Mouse (Mus musculus) liver (tissue): Measurements from ENCODE around the gene Pde4a.
A peak's percentile ranks its signal among the peaks of the same experiment; 100 is the strongest.

ENCODE experiments used
- DNase-seq: peaks from one replicate; pipeline ENCODE4 v3.0.0-alpha.2; 2020; ENCODE audit warnings: mixed read lengths

Gene Pde4a

DNA sequence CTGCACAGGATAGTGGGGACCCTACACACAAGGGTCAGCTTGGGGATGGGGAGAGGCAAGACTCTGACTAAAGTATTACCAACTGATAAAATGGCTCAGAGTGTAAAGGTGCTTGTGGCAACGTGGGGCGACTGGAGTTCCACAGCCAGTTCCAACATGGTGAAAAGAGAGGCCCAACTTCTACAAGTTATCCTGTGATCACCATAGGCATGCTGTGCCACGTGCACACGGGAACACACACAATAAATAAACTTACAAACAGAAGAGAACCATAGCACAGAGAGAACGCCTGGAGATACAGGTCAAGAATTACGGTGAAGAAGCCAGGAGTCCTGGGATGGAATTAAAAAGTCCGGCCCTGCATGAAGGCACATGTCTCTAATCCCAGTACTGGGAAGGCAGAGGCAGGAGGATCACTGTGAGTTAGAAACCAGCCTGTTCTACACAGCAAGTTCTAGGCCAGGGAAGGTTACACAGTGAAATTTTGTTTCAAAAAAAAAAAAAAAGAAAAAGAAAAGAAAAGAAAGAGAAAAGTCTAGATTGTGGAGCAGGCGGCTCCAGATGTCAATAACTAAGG, 16.3 kb upstream of the Pde4a start:
- DNase-seq: no peak

DNA sequence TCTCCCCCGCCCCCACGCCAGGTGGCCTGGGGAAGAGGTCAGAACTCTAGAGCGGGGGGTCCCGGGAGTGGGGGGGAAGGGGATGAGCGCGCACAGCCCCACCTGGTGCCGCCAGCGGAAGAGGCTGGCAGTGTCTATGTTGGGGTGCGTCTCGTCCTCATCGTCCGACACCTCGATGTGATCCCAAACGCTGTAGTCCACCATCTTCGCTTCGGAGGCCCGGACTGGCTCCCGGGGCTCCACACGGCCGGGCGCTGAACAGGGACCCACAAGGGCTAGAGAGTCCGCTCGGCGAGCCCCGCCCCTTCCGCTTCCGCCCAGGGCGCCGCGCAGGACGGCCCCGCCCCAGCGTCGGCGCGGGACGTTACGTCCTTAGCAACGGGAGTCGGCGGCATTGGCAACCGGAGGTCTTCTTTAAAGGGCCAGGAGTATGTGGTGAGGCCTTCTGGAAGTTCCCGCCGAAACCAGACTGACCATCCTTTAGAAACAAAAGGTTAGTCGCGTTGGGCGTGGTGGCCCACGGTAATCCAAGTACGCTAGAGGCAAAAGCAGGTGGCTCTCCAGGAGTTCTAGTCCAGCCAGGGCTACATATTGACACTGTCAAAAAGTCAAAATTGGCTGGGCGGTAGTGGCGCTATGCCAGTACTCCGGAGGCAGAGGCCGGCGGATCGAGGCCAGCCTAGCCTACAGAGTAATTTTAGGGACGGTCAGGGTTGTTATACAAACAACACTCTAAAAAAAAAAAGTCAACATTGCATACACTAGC, 15.7 kb upstream of the Pde4a start, which contains the start of gene Cdc37:
Gene Cdc37 (minus strand): TSS at position 329 of the 766 bp plus-strand sequence.
- peak; percentile 92 for DNase-seq

DNA sequence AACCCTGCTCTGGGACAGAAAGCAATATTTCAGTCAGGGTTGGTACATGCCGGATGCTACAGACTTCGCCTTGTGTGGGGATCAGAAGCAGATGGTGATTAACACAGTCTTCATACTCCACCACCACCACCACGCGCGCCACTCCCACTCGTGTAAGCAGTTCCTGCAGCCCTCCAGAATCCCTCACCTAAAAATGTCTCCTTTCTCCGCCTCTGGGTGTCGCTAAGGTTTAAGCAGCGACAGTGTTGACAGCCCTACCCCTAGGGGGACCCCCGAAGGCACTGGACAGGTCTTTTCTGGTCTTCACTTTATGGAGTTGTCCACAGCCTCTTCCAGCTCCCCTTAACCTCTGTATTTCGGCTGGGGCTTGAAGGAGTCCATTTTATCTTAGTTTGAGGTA, 12.8 kb upstream of the Pde4a start:
- DNase-seq: peak; percentile 58

DNA sequence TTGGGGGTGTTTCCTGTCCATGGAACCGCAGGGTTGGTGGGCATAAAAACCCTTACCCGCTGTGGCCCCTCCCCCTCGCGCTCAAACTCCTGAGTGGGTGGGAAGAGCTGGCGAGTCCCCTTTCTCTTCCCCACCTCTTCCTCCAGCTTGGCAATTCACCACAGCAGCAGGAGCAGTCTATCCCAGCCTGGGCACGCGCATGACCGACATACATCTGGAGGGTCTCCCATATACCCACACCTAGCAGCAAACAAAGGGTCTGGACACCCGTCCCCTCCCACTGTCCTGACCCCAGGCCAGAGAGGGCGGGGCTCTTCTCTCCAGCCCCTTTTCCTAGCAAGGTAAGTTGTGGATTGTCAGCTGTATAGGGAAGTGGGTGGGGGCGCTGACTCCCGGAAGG, 12.2 kb upstream of the Pde4a start:
- DNase-seq: no peak

DNA sequence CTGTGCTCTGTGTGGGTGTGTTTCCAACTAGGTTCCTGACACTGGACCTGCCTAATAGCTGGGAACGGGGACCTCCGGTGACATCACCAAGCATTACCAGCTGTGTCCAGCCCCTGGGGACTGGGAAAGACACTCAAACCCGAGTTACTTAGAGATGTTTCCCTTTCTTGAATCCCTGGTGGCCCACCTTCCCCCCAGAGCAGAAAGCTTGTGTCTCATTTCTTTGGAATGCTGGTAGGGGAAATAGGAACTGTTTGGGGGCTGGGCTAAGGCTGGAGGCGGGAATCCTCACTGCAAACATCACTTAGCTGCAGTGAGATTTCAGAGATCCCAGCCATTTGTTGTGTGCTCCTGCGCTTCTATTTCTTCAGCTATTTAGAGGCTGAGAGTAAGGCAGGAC, 11.7 kb upstream of the Pde4a start:
- no peak for DNase-seq

DNA sequence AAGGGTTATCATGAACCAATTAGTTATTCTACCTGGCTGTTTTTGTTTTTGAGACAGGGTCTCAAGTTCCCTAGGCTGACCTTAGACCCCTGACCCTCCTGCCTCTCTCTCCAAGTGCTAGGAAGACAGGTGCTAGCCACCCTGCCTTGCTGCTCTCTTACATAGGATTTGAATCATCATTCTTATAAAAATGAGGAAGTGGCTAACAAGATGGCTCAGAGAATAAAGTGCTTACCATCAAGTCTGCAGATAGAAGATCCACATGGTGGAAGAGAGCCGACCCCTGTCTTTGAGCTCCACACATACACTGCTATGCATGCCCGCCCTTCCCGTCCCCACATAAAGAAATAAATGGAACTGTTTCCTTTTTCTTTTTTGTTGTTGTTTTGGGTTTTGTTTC, 10.7 kb upstream of the Pde4a start:
- no peak for DNase-seq

DNA sequence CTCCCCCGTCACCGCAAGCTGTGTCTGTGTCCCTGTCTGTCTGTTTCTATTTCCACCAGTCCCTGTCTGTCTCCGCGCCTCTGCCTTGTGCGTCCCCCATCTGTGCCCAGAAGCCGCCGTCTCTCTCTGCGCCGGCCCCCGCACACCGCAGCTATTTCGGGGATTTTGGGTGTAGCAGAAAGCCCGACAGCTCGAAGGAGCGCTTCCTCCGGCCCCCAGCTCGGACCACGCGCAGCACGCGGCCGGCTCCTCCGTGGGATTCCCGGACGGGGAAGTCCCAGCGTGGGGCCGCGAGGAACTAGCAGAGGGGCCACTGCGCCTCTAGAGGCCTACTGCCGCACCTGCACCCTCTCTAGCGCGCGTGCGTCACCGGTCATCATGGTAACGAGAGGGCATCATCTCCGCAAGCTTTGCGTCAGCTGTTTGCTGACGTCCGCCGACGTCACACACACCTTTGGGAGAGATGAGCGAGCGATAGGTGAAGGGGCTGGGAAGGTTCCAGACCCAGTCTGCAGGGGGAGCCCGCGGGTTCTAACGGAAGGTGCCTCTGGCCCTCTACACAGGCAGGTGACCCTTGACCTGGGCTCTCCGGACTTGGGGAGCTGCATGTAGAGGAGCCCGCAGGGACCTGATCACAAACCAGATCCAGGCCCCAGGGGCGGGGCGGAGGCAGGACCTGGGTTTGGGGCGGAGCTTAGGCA, 4.2 kb upstream of the Pde4a start:
- DNase-seq: peak; percentile 84

DNA sequence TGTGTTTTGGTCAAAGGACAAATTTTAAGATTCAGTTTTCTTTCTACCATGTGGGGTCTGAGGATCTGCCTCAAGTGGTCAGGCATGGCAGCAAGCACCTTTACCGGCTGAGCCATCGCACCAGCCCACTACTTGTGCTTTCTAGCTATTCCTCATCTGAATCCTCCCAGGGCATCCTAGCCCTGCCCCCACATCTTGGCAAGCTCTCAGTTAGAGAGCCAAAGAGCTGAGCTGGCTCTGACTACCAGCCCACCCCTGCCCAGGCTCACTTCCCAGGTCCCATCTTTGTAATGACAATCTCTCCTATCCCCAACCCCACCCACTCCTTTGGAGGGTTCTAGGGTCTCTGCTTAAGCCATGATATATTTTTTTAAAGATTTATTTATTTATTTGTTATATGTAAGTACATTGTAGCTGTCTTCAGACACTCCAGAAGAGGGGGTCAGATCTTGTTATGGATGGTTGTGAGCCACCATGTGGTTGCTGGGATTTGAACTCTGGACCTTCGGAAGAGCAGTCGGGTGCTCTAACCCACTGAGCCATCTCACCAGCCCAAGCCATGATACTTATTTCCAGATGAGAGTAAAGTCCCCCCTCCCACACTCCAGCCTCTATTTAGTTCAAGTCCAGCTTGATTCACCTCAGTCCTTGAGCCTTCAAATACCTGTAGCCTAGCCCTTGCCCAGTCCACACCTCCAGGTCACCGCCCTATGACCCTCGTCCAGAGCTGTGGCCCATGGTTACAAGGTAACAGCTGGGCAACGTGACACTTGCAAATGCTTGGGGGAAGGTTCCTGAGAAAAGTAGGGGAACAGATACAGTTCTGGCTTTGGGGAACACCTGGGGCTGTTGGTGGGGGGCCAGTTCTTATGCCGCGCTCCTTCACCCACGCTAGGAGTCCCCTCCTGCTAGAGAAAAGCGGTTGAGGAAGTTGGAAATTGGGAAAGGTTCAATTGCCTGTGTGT, 2.1 kb upstream of the Pde4a start:
- no peak for DNase-seq

DNA sequence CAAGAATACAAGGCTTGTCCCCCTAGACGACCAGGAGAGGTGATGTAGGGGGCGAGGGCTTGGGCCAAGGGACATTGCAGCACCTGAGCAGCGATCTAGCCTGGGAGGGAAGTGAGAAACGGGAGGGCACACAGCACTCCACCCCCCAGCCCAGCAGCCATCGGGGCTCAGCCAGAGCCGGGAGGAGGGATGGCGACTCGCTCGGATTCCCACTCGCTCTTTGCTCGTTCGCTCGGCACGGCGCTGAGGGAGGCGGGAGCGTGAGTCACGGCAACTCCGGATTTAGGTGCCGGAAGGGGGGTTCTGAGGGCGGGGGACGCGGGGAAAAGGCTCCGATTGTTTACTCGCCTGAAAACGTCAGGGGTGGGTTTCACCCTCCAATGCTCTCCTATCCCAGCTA, 1.4 kb upstream of the Pde4a start:
- DNase-seq: no peak

DNA sequence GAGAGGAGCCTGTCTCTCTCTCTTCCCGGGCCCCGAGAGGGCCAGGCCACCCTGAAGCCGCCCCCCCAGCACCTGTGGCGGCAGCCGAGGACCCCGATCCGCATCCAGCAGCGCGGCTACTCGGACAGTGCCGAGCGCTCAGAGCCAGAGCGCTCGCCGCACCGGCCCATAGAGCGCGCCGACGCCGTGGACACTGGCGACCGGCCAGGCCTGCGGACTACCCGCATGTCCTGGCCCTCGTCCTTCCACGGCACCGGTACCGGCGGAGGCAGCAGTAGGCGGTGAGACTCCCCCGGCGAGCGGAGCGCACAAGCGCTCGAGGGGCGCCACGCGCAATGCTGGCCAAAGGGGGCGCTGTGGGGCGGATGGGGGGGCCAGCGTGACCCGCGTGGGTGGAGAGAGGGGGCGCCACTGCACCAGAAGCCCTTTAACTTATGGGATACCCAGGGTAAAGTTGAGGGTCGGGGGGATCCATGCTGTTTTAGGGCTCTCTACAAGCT, 488 bp downstream of the Pde4a start:
- DNase-seq: peak; percentile 49

DNA sequence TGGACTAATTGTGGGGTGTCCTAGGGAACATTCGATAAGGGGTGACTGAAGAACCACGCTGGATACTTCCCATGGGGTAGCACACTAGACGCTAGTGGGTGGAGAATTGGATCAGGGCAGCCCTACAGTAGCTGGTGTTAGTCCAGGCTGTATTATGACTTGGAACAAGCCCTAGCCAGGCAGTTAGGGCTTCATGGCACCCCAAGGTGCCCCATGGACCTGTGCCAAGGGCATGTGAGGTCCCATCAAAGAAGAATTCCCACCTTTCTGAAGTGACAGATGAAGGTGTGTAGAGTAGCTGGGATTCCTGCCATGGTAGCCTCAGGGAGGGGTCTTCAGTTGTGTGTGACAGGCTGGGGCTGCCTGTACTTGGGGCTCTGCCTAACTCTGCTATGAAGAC, 1.0 kb downstream of the Pde4a start:
- no peak for DNase-seq

DNA sequence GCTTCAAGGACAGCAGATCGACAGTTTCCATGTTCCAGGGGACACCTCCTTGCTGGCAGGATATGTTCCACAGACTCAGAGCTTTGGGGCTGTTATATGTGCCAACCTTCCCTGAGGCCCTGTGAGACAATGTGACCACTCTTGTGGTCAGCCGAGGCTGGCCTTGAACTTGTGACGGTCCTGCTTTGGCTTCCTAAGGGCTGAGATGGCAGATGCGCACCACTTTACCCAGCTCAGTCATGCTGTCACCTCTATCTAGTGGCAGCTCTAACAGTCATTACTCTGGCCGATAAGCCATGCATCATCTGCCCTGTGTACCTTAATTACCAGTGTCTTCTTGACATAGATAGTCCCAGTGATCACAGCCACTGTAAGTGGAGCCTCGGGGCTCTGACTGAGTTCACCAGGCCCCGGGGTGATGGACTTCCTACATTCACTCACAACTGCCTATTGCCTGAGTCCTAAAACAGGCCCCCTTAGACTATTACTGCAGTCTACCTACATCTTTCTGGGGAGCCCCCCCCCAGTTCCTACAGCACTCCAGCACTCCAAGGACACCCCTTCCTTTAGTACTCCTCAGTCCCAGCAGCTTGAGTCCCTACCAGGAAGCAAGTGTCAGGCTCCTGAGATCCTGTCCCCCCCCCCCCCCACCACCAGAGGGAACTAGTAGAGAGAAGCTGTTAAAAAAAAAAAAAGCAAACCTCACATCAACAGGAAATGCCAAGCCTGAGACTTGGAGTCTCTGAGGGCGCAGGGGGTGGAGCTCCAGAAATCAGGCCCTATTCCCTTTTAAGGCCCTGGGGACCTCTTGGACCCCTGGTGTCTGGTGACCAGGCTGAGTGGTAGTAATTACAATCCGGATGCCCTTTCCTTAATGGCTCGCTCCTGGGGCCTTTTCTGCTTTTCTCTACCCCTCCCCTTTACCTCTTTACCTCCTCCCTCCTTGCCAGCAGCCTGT, 1.9 kb downstream of the Pde4a start:
- peak; percentile 49 for DNase-seq

DNA sequence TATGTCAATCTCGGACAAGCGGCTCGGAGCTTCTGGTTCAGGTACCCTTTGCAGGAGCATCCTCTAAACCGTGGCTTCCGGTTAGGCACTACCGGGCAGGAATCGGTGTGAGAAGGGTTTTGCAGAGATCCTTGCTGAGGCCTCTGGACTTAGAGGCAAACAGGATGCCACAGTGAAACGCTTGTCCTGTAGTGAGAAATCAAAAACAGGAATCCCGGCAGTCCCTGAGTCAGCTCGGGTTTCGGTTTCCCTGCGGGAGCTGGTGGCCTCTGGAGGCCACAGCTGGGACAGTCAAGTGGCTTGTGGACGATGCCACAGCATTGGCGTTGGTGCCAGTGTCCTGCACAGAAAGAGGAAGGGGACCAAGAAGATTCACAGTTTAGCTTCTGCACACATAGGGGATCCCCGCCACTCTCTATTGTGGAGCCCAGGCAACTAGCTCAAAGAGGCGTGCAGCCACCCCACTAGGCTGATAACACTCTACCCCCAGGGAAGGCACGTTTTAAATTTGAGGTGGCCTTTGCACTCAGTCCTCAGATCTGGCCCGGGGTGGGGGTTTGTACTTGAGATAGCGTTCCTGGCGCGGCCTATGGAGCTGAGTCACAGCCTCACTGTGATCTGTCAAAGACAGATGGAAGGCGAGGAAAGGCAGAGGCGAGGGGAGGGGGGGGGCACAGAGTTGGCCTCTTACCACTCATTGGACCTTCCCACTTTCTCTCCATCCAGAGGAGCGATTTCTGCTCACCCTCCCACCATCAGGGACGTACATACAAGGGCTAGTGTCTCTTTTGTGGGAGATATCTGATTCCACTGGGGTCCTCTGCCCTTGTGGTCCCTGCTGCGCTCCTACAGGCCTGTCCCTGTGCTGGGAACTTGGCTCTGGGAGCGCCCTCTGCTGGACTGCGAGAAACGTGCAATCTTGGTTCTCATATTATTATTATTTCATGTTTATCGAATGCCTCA, 2.9 kb downstream of the Pde4a start:
- peak; percentile 88 for DNase-seq

DNA sequence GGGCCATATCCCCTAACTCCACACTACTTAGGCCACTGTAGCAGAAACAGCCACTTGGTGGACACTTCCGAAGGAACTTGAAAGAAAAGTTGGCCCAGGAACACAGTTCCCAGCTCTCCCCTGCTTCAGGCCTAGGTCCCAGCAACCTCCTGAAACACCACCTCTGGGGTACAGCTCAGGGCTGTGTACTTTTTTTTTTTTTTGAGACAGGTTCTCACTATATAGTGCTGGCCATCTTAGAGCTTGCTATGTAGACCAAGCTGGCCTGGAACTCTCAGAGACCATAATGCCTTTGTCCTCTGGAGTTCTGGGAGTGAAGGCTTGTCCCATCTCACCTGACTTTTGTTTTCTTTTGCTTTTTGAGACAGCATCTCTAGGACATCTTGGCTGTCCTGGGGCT, 3.6 kb downstream of the Pde4a start:
- DNase-seq: no peak

DNA sequence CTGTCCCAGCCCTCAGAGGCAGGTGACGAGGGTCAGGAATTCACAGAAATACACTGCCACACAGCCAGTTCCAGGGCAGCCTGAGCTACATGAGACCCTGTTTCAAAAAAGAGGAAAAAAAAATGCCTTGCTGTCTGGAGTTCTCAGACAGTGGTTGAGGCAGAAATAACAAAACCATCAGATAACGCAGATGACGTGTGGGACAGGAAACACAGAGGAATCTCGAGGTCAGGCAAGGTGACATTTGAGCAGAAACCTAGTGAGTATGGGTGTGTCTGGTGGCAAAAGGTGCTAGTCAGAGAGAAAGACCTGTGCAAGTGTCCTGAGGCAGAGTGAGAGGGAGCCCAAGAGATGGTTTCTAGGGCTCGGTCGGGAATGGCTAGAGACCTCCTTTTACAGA, 6.8 kb downstream of the Pde4a start:
- no peak for DNase-seq

DNA sequence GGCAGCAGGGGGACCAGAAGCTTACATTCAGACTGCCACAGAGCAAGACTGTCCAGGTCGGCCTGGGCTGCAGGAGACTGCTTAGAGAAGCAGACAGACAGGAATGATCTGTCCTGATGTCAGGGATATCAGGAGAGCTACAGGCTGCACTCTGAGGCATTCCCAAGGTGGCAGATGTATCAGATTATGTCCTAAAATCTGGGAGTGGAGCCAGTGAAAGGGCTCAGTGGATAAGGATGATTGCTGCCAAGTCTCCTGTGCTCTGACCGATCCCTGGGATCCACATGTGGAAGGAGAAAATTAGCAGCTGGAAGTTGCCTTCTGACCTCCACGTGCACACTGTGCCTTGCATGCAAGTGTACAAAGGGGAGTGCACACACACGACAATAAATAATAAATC, 14.9 kb downstream of the Pde4a start:
- no peak for DNase-seq

DNA sequence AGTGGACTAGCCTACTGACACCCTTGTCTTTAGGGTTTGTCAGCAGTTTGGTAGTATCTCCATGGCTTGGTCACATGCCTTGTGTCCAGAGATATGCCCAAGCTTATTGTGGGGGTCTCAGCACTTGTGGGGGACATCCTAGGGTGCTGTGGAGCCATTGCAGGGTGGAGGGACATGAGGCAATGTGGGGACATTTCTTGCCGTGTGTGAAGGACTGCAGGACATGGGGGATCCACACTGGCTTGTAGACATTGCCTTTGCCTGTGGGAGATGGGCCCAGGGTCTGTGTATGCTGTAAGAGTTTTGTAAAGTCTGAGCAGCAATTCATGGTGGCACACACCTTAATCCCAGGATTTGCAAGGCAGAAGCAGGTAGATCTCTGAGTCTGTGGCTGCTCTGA, 15.3 kb downstream of the Pde4a start:
- no peak for DNase-seq

DNA sequence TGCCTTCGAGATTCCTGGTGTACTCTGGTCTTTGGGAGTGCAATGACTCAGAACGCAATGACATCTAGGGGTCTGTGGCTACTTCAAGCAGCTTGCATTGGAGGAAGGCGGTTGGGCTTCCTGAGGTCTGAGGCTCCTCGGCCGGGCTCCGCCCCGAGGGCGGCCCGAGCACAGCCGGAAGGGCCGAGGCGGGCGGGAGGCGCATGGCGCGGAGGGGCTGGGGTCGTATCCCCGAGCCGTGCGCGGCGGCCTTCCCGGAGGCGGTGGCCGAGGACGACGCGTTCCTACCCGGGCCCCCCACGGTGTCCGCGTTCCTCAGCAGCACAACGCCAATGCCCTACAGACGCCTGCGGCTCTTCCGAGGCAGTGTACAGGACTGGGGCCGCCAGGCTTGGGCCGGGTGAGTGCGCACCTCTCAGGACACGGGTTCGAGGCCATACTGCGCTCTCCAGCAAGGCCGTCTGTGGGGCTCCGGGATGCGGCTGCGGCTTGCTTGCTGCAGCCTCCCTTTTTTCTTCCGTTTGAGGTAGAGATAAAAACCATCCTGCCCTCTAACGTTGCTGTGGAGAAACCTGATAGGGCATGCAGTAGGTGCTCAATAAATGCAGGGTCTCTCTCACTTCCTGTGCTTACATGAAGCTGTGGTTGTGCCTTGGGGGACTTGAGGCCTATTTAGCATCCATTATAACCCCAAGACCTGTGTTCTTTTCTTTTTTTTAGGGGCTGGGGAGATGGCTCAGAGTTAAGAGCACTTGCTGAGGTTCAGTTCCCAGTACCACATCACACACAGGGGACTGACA, 16.1 kb downstream of the Pde4a start:
- DNase-seq: peak; percentile 43

DNA sequence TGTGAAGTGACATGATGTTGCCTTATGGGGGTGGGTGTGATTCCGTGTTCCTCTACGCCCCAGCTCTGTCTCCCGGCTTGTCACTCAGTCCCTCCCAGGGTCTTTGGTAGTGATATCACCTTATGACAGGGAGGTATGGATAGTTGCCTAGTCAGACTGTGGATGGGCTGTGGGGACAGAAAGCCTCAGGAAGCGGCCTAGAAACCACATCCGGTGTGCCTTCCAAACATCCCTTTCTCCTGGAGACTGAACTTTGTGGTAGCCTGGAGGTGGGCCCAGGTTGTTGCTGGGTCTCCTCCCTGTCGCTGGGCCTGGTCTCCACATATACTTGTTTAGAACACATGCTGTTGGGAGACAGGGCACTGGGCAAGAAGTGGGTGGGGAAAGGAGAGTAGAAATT, 17.9 kb downstream of the Pde4a start:
- DNase-seq: no peak
